Mouse (Mus musculus) mesoderm, embryonic 11.5 days (tissue): ENCODE measurements around the gene Ice2.
A peak's percentile ranks its signal among the peaks of the same experiment; 100 is the strongest.

Experiments
- DNase-seq: peaks from one replicate; pipeline ENCODE4 v3.0.0-alpha.2; 2012; ENCODE audit warnings: low read depth, low spot score

Gene Ice2

DNA sequence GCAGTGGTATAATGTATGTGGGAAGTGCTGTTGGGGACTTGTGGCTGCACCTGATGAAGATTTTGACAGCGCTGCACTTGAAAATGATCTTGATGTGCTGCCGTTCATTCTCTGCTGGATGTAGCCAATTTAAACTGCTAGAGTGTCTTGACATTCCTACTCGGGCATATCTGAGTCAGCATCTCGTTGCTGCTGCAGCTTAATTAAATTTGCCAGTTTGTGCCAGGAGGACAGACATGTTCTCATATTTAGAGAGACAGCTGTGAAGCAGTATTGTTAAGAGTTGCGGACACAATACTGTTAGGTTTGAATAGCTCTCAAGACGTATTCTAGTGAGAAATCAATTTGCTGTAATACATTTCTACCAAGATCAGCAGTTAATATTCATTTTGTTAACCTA, 7.0 kb downstream of the Ice2 start:
- no peak for DNase-seq

DNA sequence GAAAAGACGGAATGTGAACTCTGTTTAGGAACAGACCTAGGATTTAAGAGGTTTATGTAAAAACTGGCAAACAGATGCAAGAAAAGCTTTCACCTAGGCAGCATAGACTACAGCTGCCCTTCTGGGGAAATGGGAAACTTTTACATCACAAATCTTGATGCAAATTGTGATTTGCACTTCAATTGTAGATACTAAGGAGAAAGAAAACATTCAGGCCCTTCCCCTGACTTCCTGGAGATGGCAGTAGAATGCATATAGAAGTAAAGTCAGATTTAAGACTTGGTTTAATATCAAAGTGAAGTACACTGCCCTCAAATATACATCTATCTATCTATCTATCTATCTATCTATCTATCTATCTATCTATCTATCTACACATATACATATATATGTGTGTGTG, 21.8 kb downstream of the Ice2 start:
- no peak for DNase-seq

DNA sequence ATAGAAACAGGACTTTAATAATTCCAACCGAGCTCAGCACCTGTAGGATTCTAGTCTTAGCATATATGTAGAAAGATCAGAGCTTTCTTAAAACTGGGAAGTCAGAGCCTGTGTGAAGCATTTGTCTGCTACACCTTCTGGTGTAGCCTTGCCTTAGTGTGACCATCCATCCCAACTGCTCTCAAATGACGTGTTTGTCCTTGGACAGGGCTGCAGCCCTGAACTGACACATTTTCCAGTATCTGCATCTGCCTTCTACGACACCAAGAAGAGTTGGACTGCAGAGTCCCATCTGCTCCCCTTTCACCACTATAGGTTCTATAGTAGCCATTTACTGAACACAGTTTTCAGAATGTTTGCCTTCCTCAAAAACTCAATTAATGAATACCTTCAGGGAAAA, 32.8 kb downstream of the Ice2 start:
- DNase-seq: no peak

DNA sequence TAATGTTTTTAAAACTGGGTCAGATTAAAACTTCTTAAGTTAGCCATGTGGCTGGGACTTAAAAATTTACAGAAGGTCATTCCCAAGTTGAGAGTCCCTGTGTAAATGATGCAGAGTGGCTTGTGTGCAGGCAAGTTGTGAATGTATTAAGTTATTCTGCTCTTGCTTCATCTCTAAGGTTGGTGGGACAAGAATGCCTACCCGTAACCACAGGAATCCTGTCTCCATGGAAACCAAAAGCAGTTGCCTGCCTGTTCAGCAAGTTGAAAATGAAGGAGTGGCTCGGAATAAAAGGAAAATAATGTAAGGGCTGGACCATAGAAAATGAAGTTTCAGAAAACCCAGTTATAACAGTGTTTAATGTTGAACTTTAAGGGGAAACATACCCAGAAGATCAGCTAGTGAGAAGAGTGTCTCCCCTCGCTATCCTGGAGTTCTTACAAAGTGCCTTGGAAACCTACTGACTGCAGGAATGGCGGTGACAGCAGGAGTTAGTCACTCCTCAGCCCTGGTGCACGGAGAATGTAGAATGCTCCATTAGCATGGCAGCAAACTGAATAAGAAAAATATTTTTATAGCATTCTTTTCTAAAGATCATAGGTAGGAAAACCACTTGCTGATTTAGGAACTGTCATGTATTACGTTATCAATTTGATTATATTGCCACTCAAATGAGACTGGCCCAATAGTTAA, 34.3 kb downstream of the Ice2 start:
- DNase-seq: peak; percentile 69

DNA sequence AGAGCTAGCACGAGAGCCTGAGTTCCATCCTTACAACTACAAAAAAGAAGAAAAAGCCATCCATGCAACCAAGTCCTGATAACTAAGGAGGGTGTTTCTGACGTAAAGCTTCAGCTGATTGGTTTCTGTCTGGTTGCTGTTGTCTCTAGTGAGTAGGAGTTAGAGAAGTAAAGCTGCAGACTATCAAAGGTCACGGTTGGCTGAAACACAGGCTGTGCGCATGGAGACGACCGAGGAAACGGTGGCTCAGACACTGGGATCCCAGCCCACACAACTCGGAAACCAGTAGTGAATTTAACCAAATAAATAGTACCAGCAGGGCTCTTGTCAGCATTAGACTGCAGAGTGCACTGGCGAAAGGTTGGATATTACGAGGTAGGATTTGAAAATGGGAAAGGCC, 37.5 kb downstream of the Ice2 start:
- DNase-seq: no peak

DNA sequence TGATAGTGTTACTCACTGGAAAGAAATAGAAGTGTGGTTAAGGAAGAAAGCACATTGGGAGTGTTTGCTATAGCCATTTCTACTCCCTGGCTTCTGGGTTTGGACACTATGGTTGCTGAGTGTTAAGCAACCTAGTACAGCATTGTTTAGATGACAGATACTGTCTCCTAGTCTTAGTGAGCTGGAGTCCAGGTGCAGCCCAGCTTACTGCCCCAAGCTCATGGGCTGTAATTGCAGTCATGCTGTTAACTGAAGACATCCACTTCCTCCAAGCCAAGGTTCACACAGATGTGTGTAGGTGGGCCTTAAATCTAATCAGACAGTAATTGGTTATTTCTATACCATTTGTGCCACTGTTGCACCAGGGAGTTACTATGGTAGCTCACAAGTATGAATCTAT, 38.0 kb downstream of the Ice2 start:
- DNase-seq: no peak

DNA sequence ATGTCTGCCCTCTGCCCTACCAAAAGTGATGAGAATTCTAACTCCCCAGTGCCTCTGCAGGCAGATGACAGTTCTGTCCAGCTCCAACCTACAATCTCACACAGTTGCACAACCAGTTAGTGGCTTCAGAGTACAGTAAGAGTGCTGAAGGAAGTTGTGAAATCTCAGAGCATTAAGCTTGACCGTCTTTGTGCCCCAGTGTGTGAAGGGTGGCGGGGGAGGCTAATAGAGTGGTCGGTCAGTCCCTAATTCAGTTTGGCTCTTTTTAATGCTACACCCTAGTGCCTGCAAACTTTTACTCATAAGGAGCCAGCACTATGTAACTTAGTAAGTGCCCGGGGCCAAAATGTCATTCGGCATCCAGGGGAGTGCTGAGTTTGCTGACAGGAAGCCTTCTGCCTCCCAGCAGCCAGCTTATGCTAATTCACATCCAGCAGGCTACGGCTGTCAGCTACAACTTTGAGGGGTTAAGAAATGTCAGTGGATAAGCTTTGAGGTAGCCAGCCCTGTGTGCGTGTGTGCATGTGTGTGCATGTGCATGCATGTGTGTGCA, 42.2 kb downstream of the Ice2 start:
- DNase-seq: no peak

DNA sequence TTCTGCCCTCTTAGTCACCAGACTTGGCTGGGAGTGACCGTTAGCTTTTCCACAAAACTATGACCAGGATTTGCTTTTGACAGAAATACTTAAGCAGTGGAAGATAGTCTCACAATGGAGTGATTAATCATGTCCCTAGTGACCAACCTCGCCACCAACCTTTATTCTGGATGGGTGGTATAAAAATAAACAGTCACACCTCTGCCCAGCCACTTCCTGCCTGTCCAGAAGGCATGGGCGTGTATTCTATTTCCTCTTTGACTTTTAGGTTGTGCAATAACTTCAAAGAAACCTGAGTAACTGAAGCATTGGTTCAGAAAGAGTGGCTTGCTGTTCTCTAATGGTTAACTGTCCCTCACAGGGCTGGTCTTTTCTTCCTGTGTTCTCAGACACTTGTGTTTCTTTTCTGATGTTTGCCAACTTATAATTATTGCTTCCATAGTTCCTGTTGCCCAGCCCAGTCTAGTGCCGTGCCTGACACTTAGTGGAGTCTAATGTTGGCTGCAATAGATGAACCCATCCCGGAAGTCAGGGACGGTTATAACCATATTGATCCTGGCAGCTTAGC, 44.8 kb downstream of the Ice2 start:
- DNase-seq: no peak

DNA sequence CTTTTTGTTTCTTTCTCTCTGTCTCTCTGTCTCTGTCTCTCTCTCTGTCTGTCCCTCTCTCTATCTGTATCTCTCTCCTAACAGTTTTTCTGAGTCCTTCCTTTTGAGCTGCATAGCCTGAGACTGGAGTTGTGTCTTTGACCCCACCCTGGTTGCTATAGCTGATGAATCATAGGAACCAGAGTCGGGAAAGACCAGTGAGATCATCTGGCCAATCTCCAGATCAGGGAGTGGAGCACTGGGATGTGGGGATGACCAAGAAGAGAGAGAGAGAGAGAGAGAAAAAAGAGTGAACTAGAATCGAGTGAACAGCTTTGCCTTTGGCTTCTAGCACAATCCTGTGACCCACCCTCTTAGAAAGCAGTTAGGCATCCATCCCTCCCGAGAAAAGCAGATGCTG, 45.5 kb downstream of the Ice2 start:
- DNase-seq: no peak

DNA sequence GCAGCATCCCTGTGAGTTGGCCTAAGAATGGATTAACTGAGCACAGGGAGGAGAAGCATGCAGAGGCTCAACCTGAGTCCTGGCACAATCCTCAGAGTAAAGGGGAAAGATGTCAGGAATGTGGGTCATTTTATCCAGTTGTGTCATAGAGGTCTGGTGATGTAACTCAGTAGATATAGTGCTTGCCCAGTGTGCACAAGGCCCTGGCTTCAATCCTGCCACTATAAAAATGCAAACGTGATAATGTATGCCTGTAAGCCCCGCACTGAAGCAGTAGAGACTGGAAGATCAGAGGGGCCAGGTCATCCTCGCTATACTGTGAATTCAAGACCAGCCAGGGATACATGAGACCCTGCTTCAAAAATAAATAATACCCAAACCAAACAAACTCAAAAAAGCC, 51.1 kb downstream of the Ice2 start:
- DNase-seq: no peak

DNA sequence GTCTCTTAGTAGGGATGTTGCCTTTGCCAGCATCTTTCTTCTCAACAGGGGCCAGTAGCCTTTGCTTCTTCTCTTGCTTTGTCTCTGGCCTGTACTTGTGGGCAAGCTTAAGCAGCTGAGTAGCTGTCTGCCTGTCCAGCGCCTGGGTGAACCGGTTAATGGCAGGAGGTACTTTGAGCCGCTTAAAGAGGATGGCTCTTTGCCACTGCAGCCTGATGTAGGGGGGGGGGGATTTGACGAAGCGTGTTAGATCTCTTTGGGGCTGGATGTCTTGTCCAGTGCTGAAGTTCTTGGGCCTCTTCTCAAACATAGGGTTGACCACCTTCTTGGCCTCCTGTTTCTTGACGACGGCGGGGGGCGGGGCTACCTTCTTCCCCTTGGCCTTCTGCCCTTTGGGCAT, 52.9 kb downstream of the Ice2 start:
- DNase-seq: no peak

DNA sequence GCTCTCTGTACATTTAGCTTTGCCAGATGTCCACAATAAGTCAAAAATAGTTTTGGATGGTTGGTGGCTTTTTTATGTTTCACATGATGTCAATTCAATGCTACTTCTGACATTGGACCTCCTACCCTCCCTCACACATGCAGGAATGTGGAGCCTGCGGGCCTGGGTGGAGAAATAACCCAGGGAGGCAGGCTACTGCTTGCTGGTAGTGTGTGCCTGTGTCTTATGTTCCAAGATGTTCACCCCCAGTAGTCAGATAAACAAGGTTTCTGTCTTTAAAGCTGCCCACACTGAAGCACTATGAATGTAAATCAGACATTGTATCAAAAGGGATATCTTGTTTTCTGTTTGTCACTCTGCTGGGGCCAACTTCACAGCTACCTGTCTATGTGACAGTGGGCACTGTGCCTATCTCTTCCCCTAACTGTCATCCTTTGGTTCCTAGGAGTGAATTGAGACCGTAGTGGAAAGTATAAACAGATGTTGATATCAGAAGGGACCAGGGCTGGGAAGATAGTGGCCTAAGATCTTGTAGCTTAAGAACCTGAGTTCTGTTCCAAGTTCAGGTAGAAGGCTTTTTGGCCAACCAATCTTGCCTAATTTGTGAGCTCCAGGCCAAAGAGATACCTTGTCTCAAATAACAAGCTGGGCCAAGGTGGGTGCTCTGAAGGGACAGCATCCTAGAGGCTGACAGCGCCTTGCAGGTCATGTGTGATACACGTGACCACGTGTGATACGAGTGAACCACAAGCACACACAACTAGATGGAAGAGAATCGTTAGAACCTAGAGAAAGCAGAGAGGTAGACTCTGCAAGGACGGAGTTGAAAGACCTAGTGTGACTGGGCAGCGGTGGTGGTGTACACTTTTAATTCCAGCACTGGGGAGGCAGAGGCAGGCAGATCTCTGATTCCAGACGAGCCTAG, 54.4 kb downstream of the Ice2 start:
- DNase-seq: no peak

DNA sequence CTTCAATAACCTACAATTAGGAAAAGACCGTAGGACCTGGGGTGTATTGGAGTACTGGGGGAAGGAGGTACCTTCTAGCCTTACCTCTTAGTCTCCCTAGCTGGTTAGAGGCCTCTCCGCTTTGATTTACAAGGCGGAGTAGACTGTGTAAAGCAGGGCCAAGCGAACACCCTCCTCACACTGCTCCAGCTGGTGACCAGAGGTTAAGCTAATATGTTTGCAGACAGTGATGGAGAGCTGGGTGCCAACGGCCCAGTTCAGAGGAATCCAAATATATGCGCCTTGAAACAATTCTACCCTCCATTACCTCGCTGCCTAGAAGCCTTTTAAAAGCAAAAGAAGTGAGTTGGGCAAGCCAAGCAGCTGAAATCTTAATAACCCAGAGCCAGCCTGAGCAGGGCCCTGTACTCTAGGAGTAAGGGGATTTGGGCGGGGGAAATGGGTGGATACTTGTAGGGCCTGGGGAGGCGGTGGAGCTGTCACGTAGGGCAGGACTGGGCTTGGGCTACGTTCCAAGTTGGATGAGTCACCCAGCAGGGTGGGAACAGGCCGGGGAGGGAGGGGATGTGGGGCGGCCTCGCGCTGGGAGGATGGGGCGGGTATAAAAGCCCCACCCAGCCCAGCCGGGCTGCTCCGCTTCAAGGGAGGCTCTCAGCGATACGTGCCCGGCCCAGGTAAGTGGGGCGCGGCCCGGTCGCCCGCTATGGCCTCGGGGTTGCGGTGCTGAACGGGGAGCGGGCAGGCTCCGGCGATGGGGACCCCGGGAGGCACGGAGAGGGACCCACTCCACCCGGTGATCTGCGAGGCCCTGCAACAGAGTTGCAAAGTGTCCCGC, 55.6 kb downstream of the Ice2 start, which contains the start of gene Anxa2:
Gene Anxa2, plus strand, starts transcription at position 555 of the 835 bp plus-strand sequence.
- DNase-seq: peak; percentile 78

DNA sequence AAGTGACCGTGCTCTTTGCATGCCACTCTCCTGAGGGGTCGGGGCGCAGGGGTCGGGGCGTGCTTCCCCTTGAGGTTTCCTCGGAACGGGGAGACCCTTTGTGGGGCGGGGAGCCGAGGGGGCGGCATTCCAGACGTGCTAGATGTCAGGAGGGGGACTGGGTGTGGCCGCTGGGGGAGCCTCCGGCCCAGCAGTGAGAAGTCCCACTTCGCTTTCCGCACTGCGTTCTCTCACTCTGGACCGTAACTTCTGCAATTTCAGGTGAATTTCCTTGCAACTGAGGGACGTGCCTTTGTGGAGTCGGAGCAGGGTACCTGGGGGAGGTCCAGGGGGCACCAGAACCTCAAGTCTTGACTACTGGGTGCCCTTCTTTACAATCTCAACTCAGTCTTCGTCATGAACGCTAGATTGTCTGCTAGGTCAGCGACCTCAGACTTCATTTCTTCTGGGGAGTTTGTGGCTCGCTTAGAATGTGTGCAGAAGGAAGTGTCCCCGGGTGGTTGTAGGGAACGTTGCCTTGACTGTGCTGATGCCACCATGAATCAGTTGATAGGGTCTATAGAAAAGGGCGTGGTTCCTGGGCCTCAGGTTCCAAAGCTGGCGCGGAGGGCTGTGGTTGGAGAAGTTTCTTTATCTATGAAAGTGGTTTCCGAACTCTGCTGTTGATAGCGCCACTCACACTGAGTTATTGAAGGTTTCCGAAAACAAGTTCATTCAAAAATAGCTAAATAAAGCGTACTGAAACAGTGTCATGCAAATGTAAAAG, 56.4 kb downstream of the Ice2 start:
- DNase-seq: no peak

DNA sequence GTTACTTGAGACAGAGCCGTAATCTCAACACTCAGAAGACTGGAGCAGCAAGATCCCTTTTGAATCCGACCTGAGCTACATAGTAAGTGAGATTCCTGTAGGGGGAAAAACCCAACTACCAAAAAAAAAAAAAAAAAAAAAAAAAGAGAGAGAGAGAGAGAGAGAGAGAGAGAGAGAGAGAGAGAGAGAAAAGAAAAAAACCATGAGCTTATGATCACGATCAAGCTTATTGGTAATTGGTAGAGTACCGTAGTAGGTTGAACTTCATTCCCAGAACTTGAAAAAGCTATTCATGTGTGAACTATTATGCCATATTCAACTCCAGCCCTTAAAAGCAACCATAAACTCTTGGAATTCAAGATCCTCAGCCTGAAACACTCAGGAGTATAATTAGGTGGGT, 57.0 kb downstream of the Ice2 start:
- no peak for DNase-seq

DNA sequence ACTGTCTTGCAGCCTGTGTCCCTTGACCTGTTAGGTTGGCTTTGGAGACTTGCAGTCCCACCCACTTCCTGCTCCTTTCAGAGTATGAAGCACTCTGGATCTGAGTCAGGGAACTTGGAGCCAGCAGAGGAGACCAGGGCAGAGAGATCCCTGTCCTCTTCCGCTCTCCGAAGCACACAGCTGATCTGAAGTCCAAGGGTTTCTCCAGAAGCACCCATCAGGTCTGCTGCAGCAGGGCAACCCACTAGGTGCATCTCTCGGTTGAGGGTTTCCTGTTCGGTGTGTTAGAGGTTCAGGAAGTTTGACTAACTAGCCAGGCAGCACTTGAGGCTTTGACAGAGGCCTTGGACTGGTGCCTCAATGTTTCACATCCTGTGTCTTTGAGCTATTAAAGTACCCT, 57.7 kb downstream of the Ice2 start:
- no peak for DNase-seq

DNA sequence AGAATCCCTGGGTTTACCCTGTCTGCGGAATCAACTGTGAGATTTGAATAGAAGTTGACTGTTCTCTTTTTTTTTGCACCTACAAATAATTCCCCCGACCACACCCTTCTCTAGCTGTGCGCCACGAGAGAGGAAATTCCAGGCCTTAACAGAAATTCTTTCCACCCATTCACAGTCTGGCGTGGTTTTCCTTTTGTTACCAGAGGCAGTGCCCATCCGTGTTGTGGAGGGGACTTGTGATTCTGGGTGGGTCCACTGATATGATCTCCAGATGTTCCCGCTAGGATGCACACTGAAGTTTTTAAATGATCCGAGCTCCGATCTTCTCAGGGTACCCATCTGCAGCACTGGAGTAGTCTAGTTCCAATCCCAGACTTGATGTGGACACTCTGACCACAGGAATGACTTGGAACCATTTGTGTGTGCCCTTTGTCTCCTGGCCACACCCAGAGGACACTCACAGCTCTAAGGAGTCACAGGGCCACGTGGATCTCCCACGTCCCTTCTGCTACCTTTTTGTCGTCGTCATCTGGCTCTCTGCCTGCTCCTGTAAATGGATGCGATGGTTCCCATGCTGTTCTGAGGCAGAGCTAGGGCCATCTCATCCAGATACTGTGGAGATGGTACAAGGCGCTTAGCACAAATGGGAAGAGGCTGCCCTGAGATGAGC, 58.8 kb downstream of the Ice2 start:
- no peak for DNase-seq

DNA sequence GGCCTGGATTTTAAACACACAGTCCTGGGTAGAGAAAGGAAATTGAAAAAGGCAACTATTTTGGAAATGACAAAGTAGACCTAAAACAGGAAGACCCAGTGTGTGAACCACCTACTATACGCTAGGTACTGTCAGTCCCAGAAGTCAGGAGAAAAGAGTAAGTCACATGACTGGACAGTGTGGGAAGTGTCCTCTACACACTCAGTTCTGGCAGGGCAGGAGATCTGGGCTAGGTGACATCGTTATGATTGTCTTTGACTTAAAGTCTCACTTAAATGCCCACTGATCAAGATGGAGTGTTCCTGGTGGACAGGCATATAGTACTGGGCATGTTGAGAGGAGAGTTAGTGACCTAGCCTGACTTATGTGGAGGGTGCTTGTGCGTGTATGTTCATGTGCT, 59.4 kb downstream of the Ice2 start:
- no peak for DNase-seq

DNA sequence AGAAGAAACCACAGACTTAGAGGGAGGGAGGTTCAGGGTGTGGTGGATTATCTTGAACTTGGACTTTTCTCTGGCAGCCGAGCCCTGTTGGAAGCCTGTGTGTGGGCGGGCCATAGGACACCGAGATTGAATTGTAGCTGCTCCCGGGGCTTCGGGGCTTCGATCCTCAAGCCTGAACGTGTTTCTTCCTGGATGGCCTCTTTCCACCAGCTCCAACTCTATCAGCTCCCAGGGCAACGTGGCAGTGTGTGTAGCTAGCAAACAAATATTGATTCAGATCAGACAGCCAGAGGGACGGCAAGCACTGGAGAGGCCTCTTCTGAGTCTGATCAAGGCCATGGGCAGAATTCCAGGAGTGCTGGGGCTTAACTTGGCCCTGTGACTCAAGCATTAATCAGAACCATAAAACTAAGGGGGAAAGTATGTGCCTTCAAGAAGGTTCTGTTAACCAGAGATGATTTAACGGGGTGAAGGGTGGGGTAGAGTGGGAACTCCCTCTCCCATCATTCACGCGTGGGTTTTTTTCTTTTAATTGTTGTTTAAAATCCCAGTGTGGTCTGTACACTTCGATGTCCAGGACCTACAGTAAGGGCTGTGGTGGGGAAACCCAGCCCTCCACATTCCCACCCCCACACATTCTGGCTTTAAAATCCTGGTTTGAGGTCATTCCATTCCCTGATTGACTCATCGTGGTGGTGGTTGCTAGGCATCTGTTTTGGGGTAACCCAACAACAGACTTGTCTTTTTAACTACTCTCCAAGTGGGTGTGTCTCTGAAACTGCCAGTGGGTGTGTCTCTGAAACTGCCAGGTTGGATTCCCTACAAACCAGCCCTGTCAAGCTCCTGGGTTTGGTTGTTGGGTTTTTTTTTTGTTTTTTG, 60.3 kb downstream of the Ice2 start:
- DNase-seq: peak; percentile 56
